Mouse (Mus musculus) T-helper 2 cell (primary cell): ENCODE results near the gene 2010111I01Rik.

Experiments used
- in situ Hi-C: fragments of 300-600 bp; cut with MboI, MseI; formaldehyde crosslinking; loops from one replicate; pipeline ENCODE4 v1.15.1; 2025; ENCODE audit warnings: high pct_unique_total_duplicates

2010111I01Rik gene

DNA sequence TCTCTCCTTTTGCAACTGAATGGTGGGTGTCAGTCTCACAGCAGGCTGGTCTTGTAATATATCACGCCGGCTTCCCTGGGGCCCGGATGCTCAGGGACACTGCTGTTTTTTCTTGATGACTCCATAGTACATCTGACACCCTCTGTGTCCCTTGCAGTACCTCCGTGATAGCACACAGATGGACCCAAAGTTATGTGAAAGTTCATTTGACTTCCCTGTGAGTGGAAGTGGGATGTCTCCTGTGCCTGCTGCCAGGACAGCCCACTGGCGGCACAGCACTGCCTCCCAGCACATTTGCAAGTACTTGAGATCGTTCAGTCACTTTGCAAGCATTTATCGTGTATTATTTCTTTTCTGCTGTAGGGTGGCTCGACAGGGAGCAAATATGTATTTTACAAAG, 315.1 kb downstream of the 2010111I01Rik start:
- in situ Hi-C loops, result loop anchor here (10.0 kb wide), 1 partner anchor 245 kb away; no protein-coding TSS in a partner anchor

DNA sequence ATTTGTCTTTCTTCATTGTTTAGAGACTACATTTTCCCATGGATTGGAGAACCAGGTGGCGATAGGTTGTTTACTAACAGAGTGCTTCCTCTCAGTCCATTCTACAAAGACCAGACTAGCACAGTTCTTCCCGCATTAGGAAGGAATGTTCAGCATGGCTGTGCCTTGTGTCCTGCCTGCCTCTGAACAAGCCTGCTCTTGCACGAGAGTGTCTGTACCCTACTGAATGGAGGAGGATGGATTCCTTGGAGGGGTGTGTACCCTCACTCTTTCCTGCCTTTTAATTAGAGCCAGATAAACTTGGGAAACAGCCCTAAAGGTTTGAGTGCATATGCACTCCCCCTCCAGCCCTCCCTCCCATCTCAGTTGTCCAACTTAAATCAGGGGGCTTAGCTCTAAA, 315.7 kb downstream of the 2010111I01Rik start:
- in situ Hi-C loops, result no loop called here

DNA sequence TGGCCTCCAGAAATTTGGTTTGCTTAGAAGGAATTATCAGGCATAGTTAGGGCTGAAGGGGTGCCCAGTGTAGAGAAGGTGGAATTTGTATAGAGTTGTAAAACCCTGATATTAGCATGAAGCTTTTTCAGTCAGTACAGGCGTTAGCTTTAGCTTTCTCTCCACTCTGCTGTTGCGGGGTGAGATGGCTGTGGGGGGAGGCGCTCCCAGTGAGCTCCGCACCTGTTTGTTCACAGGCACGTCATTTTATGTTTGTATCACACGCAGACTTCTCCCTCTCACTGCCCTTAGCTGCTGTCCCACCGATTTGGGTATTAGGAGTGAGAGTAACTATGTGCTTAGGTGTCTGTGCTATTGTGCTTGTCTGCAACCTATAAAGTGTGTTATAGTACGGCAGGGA, 316.5 kb downstream of the 2010111I01Rik start:
- in situ Hi-C loops, result no loop called here

DNA sequence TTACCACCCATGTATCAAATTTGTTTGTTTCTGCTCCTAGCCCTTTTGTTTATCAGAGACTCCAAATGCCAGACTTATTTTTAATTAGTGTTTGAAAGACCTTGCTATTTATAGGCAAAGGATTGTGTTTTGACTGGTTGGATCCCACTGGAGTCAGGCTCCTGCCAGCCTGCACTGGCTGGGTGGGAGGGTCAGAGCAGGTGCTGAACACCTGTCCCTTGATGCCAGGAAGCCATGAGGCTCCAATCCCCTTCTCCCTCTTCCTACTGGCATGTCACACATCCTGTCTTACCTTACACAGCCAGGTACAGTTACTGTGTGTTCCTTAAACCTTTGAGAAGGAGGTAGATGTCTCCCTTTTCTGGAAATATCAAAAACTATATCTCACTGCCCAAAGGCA, 318.5 kb downstream of the 2010111I01Rik start:
- in situ Hi-C loops, result no loop called here

DNA sequence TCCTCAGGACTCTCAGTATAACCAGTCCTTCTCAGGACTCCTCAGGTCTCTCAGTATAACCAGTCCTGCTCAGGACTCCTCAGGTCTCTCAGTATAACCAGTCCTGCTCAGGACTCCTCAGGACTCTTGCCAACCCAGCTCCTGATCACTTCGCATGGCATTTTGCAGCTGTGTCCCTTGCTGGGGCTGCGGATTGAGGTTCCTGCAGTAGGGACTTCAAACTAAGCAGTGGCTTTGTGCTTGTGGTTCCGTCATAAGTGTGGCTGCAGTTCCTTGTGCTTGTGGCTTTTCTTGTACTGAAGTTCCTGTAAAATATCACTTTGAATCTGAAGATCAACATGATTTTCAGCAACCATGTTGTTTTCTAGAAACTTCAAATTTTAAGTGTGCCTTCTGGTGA, 320.1 kb downstream of the 2010111I01Rik start:
- in situ Hi-C loops, result no loop called here

DNA sequence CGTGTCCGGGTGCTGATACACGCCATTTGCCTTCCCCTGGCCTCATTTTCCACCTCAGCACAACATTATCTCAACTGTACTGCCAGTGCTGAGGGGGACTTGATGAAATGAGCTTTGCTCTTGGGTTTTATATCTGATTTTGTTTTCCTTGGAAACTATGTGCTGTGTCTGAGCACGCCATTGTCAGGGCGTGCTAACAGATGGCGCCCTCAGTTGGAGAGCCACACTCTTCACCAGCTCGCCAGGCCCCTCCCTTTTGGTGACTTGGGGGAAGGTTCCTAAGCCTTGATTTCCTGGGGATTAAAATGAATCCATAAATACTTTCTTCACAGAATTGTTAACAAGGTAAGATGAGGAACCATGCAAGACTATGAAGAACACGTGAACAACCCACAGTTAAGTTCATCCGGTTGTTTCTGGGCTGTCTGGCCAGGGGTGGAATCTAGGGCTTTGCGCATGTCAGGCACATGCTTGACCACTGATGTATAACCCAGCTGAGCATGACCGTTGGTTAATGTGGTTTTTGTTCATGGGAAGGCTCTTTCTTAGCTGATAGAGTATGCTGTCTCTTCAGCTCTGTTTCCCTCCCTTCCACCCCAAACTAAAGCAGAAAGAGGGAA, 321.9 kb downstream of the 2010111I01Rik start:
- in situ Hi-C loops, result no loop called here

DNA sequence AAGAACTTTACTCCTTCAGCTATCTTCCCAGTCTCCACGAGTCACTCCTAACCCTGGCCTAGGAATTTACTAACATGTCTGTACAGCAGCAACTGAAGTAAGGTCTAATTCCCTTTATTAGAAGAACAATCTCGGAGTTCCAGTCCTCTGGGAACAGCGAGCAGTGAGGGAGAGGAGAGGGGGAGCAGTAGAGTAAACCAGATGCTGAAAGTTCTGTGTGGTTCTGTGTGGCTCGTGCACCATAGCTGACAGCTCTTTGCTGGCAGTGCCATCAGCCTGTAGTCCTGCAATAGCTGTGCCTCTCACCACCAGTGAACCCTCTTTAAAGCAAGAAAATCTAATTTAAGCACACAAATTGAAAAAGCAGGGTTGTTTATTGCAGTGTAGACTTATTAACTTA, 324.5 kb downstream of the 2010111I01Rik start:
- in situ Hi-C loops, result no loop called here

DNA sequence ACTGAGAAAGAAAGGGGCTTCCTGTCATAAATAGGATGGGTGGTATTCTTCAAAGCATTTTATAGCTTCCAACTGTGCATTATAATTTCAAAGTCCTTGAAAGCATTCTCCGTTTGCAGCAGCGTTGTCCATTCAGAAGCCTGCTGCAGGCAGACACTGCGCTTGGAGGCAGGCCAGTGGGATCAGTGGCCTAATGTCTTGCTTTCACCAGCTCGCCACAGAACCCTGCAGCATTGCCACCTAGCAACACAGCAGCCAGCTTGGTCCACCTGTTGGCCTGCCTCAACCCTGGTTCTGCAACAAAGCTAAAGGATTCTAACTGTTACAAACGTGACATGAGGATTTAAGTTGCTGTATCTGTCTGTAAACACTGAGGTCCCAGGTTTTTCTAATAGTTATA, 325.0 kb downstream of the 2010111I01Rik start:
- in situ Hi-C loops, result no loop called here

DNA sequence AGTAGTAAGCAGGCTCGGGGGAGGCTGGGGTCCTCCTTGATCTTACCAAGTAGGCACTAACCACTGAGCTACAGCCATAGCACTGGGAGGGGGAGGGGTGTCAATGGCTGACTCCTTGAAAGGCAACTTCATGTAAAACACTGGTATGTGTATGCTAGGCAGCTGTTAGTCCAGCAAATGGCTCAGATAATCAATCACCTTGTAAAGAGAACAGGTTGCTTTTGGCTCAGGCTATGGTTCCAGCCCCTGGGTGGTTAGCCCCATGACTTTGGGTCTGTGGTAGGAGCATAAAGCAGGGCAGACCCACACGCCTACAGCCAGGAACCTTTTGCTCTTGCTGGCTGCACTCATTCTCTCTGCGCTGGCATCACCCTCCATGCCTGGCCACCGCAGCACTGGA, 325.4 kb downstream of the 2010111I01Rik start:
- in situ Hi-C loops, result no loop called here

DNA sequence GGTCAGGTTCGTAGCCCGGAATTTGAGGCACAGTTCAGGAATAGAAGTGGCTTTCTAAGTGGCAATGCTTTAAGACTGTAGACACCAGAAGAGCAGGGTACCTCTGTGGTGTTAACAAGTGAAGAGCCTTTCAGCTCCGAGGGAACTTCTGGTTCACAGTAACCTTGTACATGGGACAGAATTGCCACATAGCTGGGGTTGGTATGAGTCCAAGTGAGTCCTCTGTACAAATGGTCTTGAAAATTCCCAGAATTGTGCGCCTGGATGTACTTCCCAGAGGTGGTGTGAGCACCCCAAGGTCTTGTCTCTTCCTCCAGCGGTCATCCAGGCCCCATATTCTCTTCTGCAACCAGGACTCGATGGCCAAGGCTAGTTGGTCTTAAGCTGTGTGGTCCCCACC, 326.3 kb downstream of the 2010111I01Rik start:
- in situ Hi-C loops, result no loop called here

DNA sequence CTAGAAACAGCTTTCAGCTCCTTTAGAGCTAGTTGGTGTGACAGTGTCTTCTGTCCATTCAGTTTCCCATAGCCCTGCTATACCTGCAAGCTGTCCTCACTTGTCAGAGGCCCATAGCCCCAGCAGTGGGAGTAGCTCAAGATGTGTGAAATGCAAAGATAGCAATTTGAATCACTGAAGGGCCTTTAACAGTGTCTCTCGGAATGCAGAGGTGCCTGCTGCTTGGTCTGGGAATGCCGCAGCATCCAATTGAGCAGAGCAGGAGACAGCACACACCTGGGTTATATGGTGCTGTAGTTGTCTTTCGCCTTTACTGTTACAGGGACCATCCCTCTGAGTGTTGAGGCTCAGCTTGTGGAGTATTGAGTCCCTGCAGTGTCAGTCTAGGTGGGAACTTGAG, 329.0 kb downstream of the 2010111I01Rik start:
- in situ Hi-C loops, result no loop called here

DNA sequence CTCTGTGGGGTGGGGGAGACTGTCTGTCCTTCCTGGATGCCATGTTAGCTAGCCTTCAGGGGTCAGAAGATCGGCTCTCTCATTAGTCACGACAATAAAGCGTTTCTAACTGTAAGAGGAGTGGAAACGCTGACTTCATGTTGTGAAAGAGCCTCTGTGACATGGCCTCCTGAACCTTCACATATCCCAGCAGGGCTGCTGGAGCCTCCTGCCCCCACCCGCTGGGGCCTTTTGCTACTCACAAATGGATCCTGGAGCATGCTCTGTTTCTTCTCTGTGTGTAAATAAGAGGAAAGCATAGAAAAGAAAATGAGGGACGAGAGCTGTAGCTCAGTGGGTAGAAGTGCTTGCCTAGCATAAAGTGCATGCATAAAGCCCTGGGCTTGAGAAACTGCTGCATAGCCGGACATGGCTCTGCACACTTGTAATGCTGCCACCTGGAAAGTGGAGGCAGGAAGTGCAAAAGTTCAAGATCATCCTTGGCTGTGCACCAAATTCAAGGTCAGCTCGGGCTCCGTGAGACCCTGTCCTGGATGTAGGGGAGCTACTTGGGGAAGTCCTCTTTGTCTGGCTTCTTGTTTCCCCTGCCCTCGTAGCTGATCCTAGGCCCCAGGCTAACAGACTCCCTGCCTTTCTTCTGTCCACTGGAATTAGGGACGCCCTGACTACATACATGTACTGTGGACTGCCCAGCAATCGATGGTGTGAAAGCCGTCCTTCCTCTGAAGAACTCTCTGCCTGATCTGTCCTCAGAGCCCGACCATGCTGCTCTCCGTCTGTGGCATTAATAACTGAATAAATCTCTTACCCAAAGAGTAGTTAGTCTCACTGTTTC, 329.9 kb downstream of the 2010111I01Rik start:
- in situ Hi-C loops, result no loop called here

DNA sequence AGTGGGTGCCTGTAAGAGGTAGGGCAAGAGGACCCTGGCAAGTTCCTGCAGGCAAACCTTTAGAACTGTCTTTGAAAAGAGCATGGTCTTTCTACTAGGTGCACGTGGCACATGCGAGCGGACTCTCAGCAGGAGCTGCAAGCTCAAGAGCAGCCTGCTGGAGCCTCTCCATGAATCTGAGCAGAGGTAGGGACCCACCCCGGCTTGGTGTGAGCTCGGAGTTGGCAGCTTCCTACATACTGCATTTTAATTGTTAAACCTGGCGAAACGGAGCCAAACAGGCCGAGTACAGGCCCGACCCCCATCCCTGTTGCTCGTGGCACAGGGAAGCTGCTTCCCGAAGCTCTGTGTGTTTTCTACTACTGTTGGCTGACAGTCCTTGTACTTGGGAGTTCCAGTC, 331.6 kb downstream of the 2010111I01Rik start:
- in situ Hi-C loops, result no loop called here

DNA sequence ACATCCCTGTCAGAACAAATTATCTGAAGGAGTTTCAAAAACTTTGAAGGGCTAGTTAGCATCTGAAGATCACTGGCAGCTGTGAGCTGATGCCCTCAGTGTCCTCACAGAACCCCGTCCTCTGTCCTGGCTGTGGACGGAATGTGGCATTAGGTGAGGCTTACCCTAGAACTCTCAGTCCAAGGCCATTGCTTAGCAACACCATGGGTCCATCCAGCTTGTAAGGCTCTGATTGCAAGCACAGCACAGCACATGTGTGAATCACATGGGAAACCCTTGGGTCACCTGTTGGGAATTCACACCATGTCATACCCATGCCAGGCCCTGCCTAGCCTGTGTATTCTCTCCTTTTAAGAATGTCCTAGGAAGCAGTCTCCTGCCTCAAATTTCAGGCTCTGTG, 332.3 kb downstream of the 2010111I01Rik start:
- in situ Hi-C loops, result no loop called here

DNA sequence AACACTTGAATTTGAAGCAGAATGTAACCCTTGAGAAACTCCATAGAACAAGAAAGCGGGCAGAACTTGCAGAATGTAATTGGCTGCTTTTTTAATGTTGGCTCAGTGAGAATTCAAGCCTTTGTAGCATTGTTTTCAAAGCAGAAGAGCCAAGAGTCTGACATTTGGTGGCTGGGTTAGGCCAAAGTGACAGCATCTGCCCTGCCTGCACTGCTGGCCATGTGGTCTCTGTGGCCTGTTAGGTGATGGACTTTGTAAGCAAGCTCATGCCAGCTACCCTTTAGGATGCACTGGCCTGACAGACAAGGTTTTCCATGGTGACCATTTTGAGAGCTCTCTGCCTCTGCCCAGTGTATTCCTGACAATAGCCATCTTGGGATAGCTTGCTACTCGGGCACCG, 333.2 kb downstream of the 2010111I01Rik start:
- in situ Hi-C loops, result no loop called here

DNA sequence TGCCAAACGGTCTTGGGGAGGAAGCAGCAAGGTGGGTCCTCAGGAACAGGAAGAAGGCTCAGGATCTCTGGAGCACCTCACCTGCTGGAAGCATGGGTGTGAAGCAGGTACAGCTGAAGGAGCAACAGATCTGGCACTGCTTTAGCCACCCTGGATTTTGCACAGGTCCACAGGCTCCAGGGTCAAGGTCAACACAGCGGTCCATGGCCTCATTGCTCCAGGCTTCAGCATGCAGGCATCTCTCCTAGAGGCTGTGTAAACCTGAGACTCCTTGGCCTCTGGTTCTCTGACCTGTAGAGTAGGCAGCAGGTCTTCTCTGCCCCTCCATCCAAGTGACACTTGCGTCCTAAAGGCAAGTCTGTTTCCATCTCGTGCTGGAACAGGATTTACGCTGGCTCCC, 334.2 kb downstream of the 2010111I01Rik start:
- in situ Hi-C loops, result no loop called here

DNA sequence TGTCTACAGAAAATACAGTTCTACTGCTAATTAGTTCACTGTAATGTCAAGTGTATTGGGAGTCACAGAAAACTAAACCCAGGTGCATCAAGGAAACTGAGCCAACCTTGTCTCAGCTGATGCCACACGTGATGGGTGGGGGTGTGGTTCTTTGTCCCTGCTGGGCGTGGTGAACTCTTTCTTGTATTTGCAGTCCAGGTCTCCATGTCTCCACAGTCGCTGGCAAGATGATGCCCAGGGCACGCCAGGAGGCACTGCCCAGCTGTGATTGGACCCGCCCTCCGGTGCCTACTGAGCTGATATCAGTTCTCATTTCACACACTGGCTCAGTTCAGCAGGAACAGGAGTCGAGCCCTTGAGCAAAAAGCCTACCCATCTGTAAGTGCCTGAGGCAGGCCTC, 336.2 kb downstream of the 2010111I01Rik start:
- in situ Hi-C loops, result no loop called here

DNA sequence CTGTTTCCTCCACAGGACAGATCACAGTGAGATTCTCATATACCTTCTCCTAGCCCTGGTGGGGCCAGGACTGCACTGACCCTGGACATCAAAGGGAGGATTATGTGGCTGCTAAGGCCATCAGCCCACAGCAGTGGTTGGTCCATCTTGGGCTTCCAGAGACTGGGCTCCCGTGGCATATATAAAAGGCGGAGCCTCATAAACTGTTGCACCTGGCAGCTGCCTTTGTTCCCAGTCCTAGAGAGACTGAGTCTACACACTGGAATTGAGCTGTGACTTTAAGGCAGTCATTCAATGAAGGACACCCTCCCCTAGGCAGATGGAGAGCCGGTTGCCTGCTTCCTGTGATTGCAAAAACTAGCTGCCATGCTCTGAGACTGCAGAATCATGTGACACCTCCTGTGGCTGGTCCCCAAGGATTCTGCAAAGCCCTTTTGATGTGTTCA, 337.1 kb downstream of the 2010111I01Rik start:
- in situ Hi-C loops, result no loop called here

DNA sequence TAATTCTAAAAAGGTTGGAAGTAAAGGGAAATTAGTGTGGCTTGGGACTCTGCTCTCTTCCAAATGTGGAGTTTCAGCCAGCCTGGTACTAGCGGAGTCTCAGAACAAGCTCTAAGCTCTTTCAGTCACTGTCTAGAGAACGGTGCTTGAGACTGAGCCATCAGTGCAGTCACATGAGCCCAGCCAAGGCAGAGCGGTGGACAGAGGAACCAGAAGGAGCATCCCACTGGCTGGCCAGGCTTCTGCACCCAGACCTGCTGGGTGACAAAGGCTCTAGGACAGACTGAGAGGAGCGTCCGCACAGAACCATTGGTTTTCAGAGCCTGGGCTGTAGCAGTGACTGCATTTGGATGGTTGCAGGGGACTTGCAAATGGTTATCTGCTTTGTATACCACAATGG, 337.7 kb downstream of the 2010111I01Rik start:
- in situ Hi-C loops, result no loop called here

DNA sequence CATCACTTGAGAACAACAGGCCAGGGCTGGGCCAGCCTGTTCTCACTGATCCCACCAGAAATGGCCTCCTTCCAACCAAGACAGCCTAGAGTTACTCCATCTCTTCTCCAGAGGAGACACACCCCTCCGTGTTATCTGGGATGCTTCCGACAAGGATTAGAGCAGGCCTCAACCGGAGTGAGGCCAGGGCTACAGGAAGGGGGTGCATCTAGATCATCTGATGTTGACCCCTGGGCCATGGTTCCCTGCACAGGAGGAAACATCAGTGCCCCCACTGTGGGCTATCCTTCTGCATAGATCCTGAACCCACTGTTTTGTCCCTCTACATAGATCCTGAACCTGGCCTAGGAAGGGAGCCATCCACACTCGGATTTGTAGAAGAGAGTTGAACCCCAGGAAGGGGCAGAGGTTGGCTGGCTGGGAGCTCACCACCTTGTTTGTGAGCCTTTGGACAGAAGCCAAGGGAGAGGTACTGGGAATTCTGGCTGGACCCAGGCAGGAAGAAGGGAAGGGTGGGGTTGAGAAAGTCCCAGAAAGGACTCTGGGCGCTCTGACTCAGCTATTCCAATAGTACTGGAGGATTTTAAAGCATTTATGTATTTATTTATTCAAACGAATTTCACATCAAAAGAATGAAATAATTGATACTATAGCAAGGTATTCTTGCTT, 339.6 kb downstream of the 2010111I01Rik start:
- in situ Hi-C loops, result no loop called here

DNA sequence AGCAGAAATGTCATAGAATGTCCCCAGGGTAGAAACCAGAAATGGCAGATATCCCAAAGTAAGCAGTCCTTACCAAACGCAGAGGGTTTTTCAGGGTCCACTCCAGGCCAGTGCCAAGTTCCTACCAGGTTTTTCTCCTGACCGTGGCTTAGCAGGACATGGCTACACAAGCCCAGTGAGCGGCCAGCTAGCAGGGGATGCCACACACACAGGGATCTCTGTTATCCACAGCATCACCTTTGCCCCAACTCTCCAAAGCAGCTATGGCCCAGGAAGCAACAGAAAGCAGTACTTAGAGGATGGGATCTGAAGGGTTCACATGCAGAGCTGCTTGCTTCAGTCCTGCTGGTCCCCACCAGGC, 340.1 kb downstream of the 2010111I01Rik start:
- in situ Hi-C loops, result no loop called here

DNA sequence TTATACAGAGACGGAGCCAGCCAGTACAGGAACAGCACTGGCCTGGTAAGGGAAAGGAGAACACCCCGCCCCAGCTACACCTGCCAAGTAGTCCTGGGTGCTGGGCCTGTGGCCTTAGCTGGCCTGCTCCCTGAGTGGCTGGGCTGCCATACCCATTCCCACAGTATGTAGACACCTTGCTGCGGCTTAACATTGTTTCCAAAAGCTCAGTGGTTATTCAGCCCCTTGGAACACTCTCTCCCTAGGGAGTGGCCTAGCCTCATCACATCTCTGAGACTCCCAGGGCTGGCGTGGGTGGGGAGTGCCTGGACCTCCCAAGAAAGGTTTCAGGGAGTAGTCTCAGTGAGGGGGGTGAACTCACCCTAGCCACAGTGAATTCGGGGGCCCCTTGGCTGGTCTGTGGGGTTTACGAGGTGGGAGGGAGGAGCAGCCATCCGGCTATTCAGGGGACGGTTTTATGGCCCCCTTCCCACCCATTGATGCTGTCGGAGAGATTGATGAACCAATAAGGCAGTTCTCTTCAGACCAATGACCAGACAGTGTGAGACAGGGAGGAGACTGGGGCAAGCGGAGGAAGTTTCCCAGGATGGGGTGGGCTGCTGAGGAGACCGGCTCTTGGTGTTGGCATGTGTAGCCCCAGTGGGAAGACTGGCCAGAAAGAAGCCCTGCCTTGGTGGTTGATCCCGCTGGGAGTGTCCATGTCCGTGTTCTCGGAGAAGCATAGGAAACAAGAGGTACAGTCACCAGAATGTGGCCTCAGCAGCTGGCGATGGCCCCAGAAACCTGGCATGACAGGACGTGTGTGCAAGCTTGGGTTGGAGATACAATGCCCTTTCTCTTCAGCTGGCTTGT, 340.7 kb downstream of the 2010111I01Rik start:
- in situ Hi-C loops, result no loop called here
